Mouse (Mus musculus) liver, embryonic 14.5 days (tissue): Measurements from ENCODE around the gene Mettl7b.

Source experiments
- CTCF ChIP-seq: IDR thresholded peaks from 2 replicates; pipeline ENCODE4 v1.5.1; 2016; ENCODE audit warnings: antibody characterized with exemption, low read depth, control low read depth
- EP300 ChIP-seq: IDR thresholded peaks from 2 replicates; pipeline ENCODE4 v1.6.1; 2016; ENCODE audit warnings: antibody characterized with exemption, low read depth

DNA sequence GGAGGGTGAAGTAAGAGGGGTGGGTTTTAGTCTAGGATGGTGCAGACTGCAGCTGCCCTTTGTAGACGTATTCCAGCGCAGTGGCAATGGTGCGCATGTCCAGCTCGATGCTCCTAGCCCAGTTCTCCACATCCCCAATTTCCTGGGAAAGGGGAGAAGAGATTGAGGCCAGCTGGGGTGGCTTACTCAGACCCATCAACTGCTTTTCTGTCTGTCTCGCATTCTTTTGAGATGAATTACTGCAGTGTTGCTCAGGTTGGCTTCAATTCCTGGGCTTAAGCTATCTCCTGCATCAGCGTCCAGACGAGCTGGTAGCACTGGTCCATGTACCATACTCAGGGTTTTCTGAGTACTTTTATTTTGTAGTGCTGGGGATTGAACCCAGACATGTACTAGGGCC lies 40.8 kb downstream of the Mettl7b start:
- TF ChIP-seq CTCF (no peak), EP300 (no peak)
